Mouse (Mus musculus) MEL (cell line): ENCODE measurements around the gene Trim66. TPM values are rescaled to one million over a fixed set of nuclear protein-coding genes. Genes with fewer than 3 reads are reported as not detected.

ENCODE experiments used
- DNase-seq: peaks from one replicate; pipeline ENCODE4 v3.0.0; 2011; ENCODE audit warnings: low read depth, low spot score
- H3K27ac ChIP-seq: 2 replicates; pipeline ENCODE4 v1.5.1; 2012; ENCODE audit warnings: low read depth, mild to moderate bottlenecking, control low read depth, low read length, moderate library complexity; ENCODE audit not compliant: control insufficient read depth
- H3K27me3 ChIP-seq, 2 experiments: fragments of 150-350 bp in 1 of 2; sonication (generic) in 1 of 2; 2 replicates each; pipeline ENCODE4 v1.6.1; 2012; ENCODE audit warnings: low read length in 2 of 2, mild to moderate bottlenecking in 2 of 2, improper control_type of control experiment in 1 of 2, moderate library complexity in 1 of 2; ENCODE audit not compliant: insufficient read depth in 2 of 2, control insufficient read depth in 1 of 2
- H3K36me3 ChIP-seq, 2 experiments: 2 replicates each; pipeline ENCODE4 v1.6.1; 2012 to 2014; ENCODE audit warnings: low read length in 2 of 2, improper control_type of control experiment in 1 of 2, inconsistent platforms in 1 of 2, mild to moderate bottlenecking in 1 of 2; ENCODE audit not compliant: insufficient read depth in 2 of 2, control insufficient read depth in 1 of 2
- H3K4me1 ChIP-seq, 2 experiments: fragments of 150-350 bp in 1 of 2; sonication (generic) in 1 of 2; 2 replicates each; pipeline ENCODE4 v1.6.1; 2012; ENCODE audit warnings: low read length in 2 of 2, improper control_type of control experiment in 1 of 2, mild to moderate bottlenecking in 1 of 2; ENCODE audit not compliant: insufficient read depth in 2 of 2, control insufficient read depth in 1 of 2
- H3K4me3 ChIP-seq, 2 experiments: fragments of 150-350 bp in 1 of 2; sonication (generic) in 1 of 2; 2 replicates each; pipeline ENCODE4 v1.5.1; 2012; ENCODE audit warnings: low read depth in 2 of 2, low read length in 2 of 2, mild to moderate bottlenecking in 2 of 2, moderate library complexity in 2 of 2, control low read depth in 1 of 2, improper control_type of control experiment in 1 of 2; ENCODE audit not compliant: control insufficient read depth in 1 of 2, insufficient read depth in 1 of 2
- H3K79me2 ChIP-seq: 2 replicates; pipeline ENCODE4 v1.6.1; 2012; ENCODE audit warnings: mild to moderate bottlenecking, low read length, moderate library complexity; ENCODE audit not compliant: control insufficient read depth, poor library complexity, insufficient read depth
- H3K9ac ChIP-seq: 2 replicates; pipeline ENCODE4 v1.6.1; 2012; ENCODE audit warnings: low read depth, mild to moderate bottlenecking, control low read depth, low read length, moderate library complexity; ENCODE audit not compliant: control insufficient read depth, poor library complexity, severe bottlenecking
- H3K9me3 ChIP-seq: fragments of 150-350 bp; sonication (generic); replicated peaks from 2 replicates; pipeline ENCODE4 v1.6.1; 2012; ENCODE audit warnings: mild to moderate bottlenecking, low read length, improper control_type of control experiment, moderate library complexity; ENCODE audit not compliant: insufficient read depth
- CHD1 ChIP-seq: IDR thresholded peaks from 2 replicates; pipeline ENCODE4 v1.6.1; 2012; ENCODE audit warnings: low read depth, mild to moderate bottlenecking, inconsistent platforms, low read length, improper control_type of control experiment
- E2F4 ChIP-seq: IDR thresholded peaks from 2 replicates; pipeline ENCODE4 v1.6.1; 2011; ENCODE audit warnings: low read depth, low read length, improper control_type of control experiment, borderline replicate concordance
- ELF1 ChIP-seq: IDR thresholded peaks from 2 replicates; pipeline ENCODE4 v1.6.1; 2014; ENCODE audit warnings: low read depth, mild to moderate bottlenecking, inconsistent platforms, low read length, improper control_type of control experiment, moderate library complexity
- HCFC1 ChIP-seq: IDR thresholded peaks from 2 replicates; pipeline ENCODE4 v1.6.1; 2012; ENCODE audit warnings: low read depth, mild to moderate bottlenecking, inconsistent platforms, low read length, improper control_type of control experiment, moderate library complexity
- JUND ChIP-seq: IDR thresholded peaks from 2 replicates; pipeline ENCODE4 v1.6.1; 2011; ENCODE audit warnings: low read depth, mild to moderate bottlenecking, improper control_type of control experiment, low read length
- MAZ ChIP-seq: IDR thresholded peaks from 2 replicates; pipeline ENCODE4 v1.6.1; 2012; ENCODE audit warnings: low read depth, mild to moderate bottlenecking, inconsistent platforms, low read length, improper control_type of control experiment
- MYB ChIP-seq: IDR thresholded peaks from 2 replicates; pipeline ENCODE4 v1.6.1; 2011; ENCODE audit warnings: mild to moderate bottlenecking, low read depth, low read length, improper control_type of control experiment
- MYC ChIP-seq: IDR thresholded peaks from 2 replicates; pipeline ENCODE4 v1.6.1; 2011; ENCODE audit warnings: low read depth, mild to moderate bottlenecking, low read length, improper control_type of control experiment, moderate library complexity
- POLR2A ChIP-seq, 2 experiments: IDR thresholded peaks; 2 replicates each; pipeline ENCODE4 v1.6.1; 2011 to 2012; ENCODE audit warnings: low read length in 2 of 2, mild to moderate bottlenecking in 2 of 2, control low read depth in 1 of 2, improper control_type of control experiment in 1 of 2, low read depth in 1 of 2, moderate library complexity in 1 of 2; ENCODE audit not compliant: control insufficient read depth in 1 of 2, insufficient read depth in 1 of 2, poor library complexity in 1 of 2
- SIN3A ChIP-seq: IDR thresholded peaks from 2 replicates; pipeline ENCODE4 v1.6.1; 2012; ENCODE audit warnings: low read length, improper control_type of control experiment, inconsistent platforms
- TBP ChIP-seq: IDR thresholded peaks from 2 replicates; pipeline ENCODE4 v1.8.0; 2011; ENCODE audit warnings: low read depth, low read length, improper control_type of control experiment
- UBTF ChIP-seq: IDR thresholded peaks from 2 replicates; pipeline ENCODE4 v1.6.1; 2012; ENCODE audit warnings: low read depth, mild to moderate bottlenecking, inconsistent platforms, low read length, improper control_type of control experiment, moderate library complexity, borderline replicate concordance; ENCODE audit not compliant: insufficient read depth
- USF1 ChIP-seq: IDR thresholded peaks from 2 replicates; pipeline ENCODE4 v1.6.1; 2014; ENCODE audit warnings: low read depth, mild to moderate bottlenecking, inconsistent platforms, low read length, improper control_type of control experiment, moderate library complexity
- polyA plus RNA-seq, 2 experiments: library from polyadenylated mRNA; stranded (reverse) in 1 of 2; unstranded in 1 of 2; fragments of >175 nt in 1 of 2; fragments of >200 nt in 1 of 2; gene quantifications; 2 replicates each; pipeline versions ENCODE4 v1.2.1 to v1.2.4; 2012; ENCODE audit warnings: low replicate concordance in 2 of 2, low read depth in 1 of 2; ENCODE audit not compliant: insufficient read length in 2 of 2, insufficient read depth in 1 of 2, missing spikeins in 1 of 2
- total RNA-seq: library from RNA; depleted of rRNA; stranded (reverse); fragments of 300-350 nt; gene quantifications from 2 replicates; pipeline ENCODE4 v1.2.3, GENCODE M21; 2012

Trim66 gene
- total and polyA plus RNA-seq, 3 experiments: 0.01 TPM; not detected in 2

- Histone ChIP-seq H3K4me3 (no peak overlapping the region), H3K9me3 (no peaks in the 10 kb centered on the region), H3K27ac (no peak overlapping the region), H3K79me2 (no peaks in the 10 kb centered on the region), H3K36me3 (no peaks in the 10 kb centered on the region), H3K9ac (no peak overlapping the region), H3K27me3 (peaks cover 0 to 3% of the 10 kb centered on the region in 2 experiments; a peak in 1 of 4 replicates), H3K4me1 (no peaks in the 10 kb centered on the region)
- TF ChIP-seq MYC: no peak
- TF ChIP-seq TBP: no peak
- no peak for TF ChIP-seq ELF1
- no peak for TF ChIP-seq CHD1
- no peak for TF ChIP-seq SIN3A
- no peak for TF ChIP-seq JUND
- no peak for TF ChIP-seq HCFC1
- no peak for TF ChIP-seq MYB
- no peak for TF ChIP-seq UBTF
- DNase-seq: no peak
Observed at GRCm38 (mm10) chr7:109456563-109456962, 51.4 kb downstream of the Trim66 start.

GRCm38 (mm10) chr7:109455748-109456147 is 52.2 kb downstream of the Trim66 start:
- Histone ChIP-seq H3K9ac (no peak overlapping the region), H3K4me3 (no peak overlapping the region), H3K79me2 (no peaks in the 10 kb centered on the region), H3K27ac (no peak overlapping the region), H3K9me3 (no peaks in the 10 kb centered on the region), H3K36me3 (no peaks in the 10 kb centered on the region), H3K4me1 (no peaks in the 10 kb centered on the region), H3K27me3 (peaks cover 0 to 1% of the 10 kb centered on the region in 2 experiments; a peak in 1 of 4 replicates)
- no peak for TF ChIP-seq MYB
- no peak for TF ChIP-seq POLR2A (IDR thresholded peaks at IDR 0.05; ENCODE audit: control insufficient read depth in 1 of 2, insufficient read depth in 1 of 2, low read depth in 1 of 2, low read length in 2 of 2, poor library complexity in 1 of 2)
- DNase-seq: no peak

GRCm38 (mm10) chr7:109454856-109455255 is 53.1 kb downstream of the Trim66 start:
- no peak for TF ChIP-seq MAZ
- TF ChIP-seq USF1: no peak
- TF ChIP-seq E2F4: no peak
- no peaks in the 10 kb centered on the region for H3K4me1 ChIP-seq
- DNase-seq: no peak
- H3K36me3 ChIP-seq: no peaks in the 10 kb centered on the region
- no peaks in the 10 kb centered on the region for H3K79me2 ChIP-seq
- no peak overlapping the region for H3K9ac ChIP-seq
- no peaks in the 10 kb centered on the region for H3K9me3 ChIP-seq
- no peak overlapping the region for H3K4me3 ChIP-seq
- no peak overlapping the region for H3K27ac ChIP-seq
- 0 out of 4 replicates have a peak, but pooled peaks cover 0 to 1% of the 10 kb centered on the region in 2 experiments for H3K27me3 ChIP-seq
